Mouse (Mus musculus) thymus, postnatal 14 days (tissue): ENCODE measurements around the gene Sycn.
A peak's percentile ranks its signal among the peaks of the same experiment; 100 is the strongest.
"Not testable (repeated sequence)": the region's sequence is repeated elsewhere in the genome, so short reads cannot be mapped to it uniquely, and the experiment has no call there.

Source experiments
- DNase-seq: peaks from one replicate; pipeline ENCODE4 v3.0.0; 2021

Sycn gene

GRCm38 (mm10) chr7:28540526-28540925, at the start of gene Sycn:
Gene Sycn, plus strand, starts transcription at chr7:28540885.
- no peak for DNase-seq

- DNase-seq: peak; percentile 20
Observed at GRCm38 (mm10) chr7:28490903-28491302, 49.8 kb upstream of the Sycn start.

GRCm38 (mm10) chr7:28492310-28492709, 48.4 kb upstream of the Sycn start:
- no peak for DNase-seq

GRCm38 (mm10) chr7:28495426-28495825, 45.3 kb upstream of the Sycn start:
- no peak for DNase-seq

GRCm38 (mm10) chr7:28505585-28505984, 35.1 kb upstream of the Sycn start:
- peak; percentile 36 for DNase-seq

GRCm38 (mm10) chr7:28509121-28509520, 31.6 kb upstream of the Sycn start:
- DNase-seq: not testable (repeated sequence)

- not testable (repeated sequence) for DNase-seq
Observed at GRCm38 (mm10) chr7:28510405-28510974, 30.2 kb upstream of the Sycn start, which contains the start of gene Ifnl2. Gene Ifnl2, minus strand, starts transcription at chr7:28510455.

- DNase-seq: no peak
Observed at GRCm38 (mm10) chr7:28511441-28511840, 29.2 kb upstream of the Sycn start.

- DNase-seq: not testable (repeated sequence)
Observed at GRCm38 (mm10) chr7:28522536-28522935, 18.1 kb upstream of the Sycn start, which contains the start of gene Ifnl3. Gene Ifnl3, plus strand, starts transcription at chr7:28522836.

- DNase-seq: peak; percentile 93
Observed at GRCm38 (mm10) chr7:28527922-28528719, 12.6 kb upstream of the Sycn start.

GRCm38 (mm10) chr7:28532005-28532404, 8.7 kb upstream of the Sycn start:
- DNase-seq: no peak

GRCm38 (mm10) chr7:28538886-28539285, 1.8 kb upstream of the Sycn start:
- not testable (repeated sequence) for DNase-seq

- DNase-seq: no peak
Observed at GRCm38 (mm10) chr7:28544051-28544601, 3.4 kb downstream of the Sycn start.

- DNase-seq: no peak
Observed at GRCm38 (mm10) chr7:28545048-28545890, 4.6 kb downstream of the Sycn start.

GRCm38 (mm10) chr7:28545891-28546210, 5.2 kb downstream of the Sycn start:
- DNase-seq: no peak

GRCm38 (mm10) chr7:28546649-28547048, 6.0 kb downstream of the Sycn start:
- DNase-seq: no peak

- no peak for DNase-seq
Observed at GRCm38 (mm10) chr7:28547154-28547553, 6.5 kb downstream of the Sycn start, which contains the start of gene Nccrp1. Gene Nccrp1, minus strand, starts transcription at chr7:28547254.

GRCm38 (mm10) chr7:28547628-28548027, 6.9 kb downstream of the Sycn start:
- DNase-seq: no peak

- no peak for DNase-seq
Observed at GRCm38 (mm10) chr7:28553076-28553475, 12.4 kb downstream of the Sycn start.

GRCm38 (mm10) chr7:28555939-28556535, 15.4 kb downstream of the Sycn start:
- DNase-seq: no peak

- no peak for DNase-seq
Observed at GRCm38 (mm10) chr7:28557069-28557468, 16.4 kb downstream of the Sycn start.

- peak; percentile 93 for DNase-seq
Observed at GRCm38 (mm10) chr7:28557708-28558107, 17.0 kb downstream of the Sycn start.

GRCm38 (mm10) chr7:28558486-28558885, 17.8 kb downstream of the Sycn start:
- no peak for DNase-seq
